Mouse (Mus musculus) kidney, adult 2 months (tissue): ENCODE results near the gene Ccnl1. TPM values are rescaled to one million over a fixed set of nuclear protein-coding genes. Genes with fewer than 3 reads are reported as not detected.

Experiments
- DNase-seq: peaks from one replicate; pipeline ENCODE4 v3.0.0; 2021
- H3K27ac ChIP-seq: fragments of 200-500 bp; 2 replicates; pipeline ENCODE4 v1.5.1; 2012; ENCODE audit warnings: low read depth, low read length, control low read depth, inconsistent platforms; ENCODE audit not compliant: insufficient read depth
- H3K27me3 ChIP-seq: fragments of 200-500 bp; replicated peaks from 2 replicates; pipeline ENCODE4 v1.6.1; 2012; ENCODE audit warnings: mild to moderate bottlenecking, moderate library complexity, low read length, inconsistent platforms; ENCODE audit not compliant: control insufficient read depth, insufficient read depth
- H3K36me3 ChIP-seq: fragments of 200-500 bp; 2 replicates; pipeline ENCODE4 v1.6.1; 2012; ENCODE audit warnings: mild to moderate bottlenecking, moderate library complexity, low read length, inconsistent platforms; ENCODE audit not compliant: control insufficient read depth, insufficient read depth
- H3K4me1 ChIP-seq: fragments of 200-500 bp; 2 replicates; pipeline ENCODE4 v1.6.1; 2011; ENCODE audit warnings: low read length; ENCODE audit not compliant: control insufficient read depth, insufficient read depth
- H3K4me3 ChIP-seq: fragments of 200-500 bp; 2 replicates; pipeline ENCODE4 v1.5.1; 2011; ENCODE audit warnings: mild to moderate bottlenecking, low read depth, low read length, control low read depth; ENCODE audit not compliant: insufficient read depth
- CTCF ChIP-seq: fragments of 200-500 bp; conservative IDR thresholded peaks from 2 replicates; pipeline ENCODE4 v1.5.1; 2011; ENCODE audit warnings: low read depth, mild to moderate bottlenecking, control low read depth, low read length, moderate library complexity, mixed read lengths; ENCODE audit not compliant: insufficient read depth, insufficient read length
- POLR2A ChIP-seq: fragments of 200-500 bp; IDR thresholded peaks from one replicate; pipeline ENCODE4 v1.6.1; 2011; ENCODE audit warnings: low read depth, low read length, control low read depth
- WGBS: fragments of 180-500 bp; shearing (Covaris S2); methylation state at CpG from one replicate; pipeline ENCODE4 v1.1.7; 2018; 5-methylcytosine and 5-hydroxymethylcytosine counted together
- polyA plus RNA-seq: library from polyadenylated mRNA; depleted of rRNA; stranded (reverse); fragments of >200 nt; gene quantifications from 2 replicates; pipeline ENCODE4 v1.2.3, GENCODE M21; 2012

The Ccnl1 gene
- polyA plus RNA-seq, 1 experiment = 20.8 TPM

DNA sequence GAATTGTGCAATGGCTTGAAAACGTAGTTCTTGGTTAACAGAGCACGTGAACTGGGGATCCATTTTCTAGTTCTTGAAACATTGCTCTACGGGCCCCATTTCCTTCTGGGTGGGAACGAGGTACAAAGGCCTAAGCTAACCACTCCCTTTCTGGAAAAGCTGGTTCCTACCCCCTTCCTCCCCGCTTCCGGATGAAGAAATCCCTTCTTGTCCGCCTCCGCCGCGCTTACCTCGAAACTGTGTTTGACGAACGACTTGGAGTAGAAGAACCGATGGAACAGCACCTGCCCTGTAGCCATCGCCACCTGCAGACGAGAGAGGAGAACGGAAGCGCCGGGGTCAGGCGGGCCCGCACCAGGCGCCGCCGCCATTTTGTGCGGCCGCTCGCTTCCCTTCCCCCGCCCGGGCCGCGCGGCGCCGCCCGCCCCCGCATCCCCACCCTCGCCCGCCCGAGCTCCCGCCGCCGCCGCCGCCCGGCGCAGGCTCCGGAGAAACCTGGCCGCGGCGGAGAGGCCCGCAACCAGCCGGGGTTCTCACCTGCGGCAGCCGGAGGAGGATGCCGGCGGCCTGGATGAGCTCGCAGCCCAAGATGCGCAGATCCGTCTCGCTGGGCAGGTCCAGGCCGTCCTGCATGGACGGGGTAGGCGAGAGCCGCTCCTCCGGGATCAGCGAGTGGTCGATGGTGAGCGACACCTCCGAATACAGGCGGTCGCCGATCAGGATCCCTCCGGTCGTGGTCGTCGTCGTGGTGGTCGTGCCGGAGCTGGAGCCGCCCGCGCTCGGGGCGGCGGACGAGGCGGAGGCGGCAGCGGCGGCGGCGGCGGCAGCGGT is 563 bp downstream of the Ccnl1 start:
- under 1% methylated on average over 92 of the region's 94 CpGs for WGBS
- Histone ChIP-seq H3K27me3 (no peaks in the 10 kb centered on the region), H3K27ac (peak overlapping the region; percentile 91), H3K36me3 (peaks cover 9% of the 10 kb centered on the region), H3K4me1 (peaks cover 19% of the 10 kb centered on the region), H3K4me3 (peak overlapping the region; percentile 92)
- TF ChIP-seq CTCF (no peak), POLR2A (no peak)
- peak; percentile 68 for DNase-seq

DNA sequence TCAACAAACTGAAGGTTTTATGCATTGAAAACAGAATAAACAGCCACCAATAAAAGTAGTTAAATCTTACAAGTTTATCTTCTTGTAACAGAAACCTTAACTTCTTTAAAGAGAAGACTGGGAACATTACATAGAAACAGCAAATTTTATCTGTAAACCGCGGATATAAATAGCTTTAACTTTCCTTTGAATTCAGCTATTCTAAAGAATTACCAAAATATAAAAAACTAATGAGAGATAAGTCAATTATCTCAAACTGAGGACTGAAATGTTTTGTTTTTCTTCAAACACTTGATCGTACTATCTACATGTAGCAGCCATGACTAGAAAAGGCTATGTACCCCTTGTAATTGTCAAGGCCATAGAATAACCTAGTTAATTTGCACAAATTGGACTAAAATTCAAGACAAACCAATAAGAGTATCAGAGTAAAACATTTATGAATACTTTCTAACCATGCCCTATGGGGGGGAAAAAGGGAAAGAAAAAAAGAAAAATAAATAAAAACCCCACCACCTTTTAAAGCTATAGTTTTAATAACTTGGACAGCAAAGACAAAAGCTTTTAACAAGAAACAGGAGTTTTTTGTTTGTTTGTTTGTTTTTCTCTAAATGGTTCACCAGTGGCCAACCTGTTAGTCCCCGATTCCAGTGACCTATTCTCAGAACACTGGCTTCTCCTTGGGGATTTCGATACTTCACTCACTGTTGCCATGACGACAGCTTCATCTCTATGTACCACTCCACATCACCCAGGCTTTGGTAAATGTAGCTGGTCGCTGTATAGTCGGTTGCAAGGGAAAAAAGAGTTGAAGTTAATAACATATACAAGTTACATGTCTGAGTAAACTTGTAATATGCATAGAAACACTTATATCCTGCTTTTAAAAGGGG is 3.3 kb downstream of the Ccnl1 start:
- no peak for DNase-seq
- peaks cover 19% of the 10 kb centered on the region for H3K4me1 ChIP-seq
- no peak overlapping the region for H3K4me3 ChIP-seq
- H3K27ac ChIP-seq = no peak overlapping the region
- H3K36me3 ChIP-seq = peaks cover 15% of the 10 kb centered on the region
- no peaks in the 10 kb centered on the region for H3K27me3 ChIP-seq
- 51% methylated on average over 8 of the region's 8 CpGs for WGBS
- TF ChIP-seq CTCF (no peak), POLR2A (no peak)

DNA sequence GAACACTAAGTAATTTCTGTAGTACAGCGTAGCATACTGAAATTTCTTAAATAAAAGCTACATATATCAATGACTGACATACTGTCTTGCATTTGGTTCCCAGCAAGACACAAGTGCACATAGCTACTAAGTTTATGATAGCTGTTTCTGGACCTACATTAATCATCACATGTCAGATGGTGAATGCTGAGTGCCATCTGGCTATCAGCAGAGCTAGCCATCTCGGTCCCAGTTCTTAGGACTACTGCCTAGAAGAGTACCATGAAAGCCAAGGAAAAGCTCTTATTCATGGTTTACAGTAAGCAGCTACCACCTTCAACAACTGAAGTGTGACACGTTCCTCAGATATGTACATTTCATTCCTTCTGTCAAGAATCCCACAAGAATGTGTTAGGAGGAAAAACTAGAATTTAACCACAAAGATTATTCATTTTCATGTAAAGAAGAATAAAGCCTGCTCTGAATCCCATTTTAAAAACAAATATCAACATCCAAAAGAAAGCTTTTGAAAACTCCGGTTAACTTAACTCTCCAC is 7.2 kb downstream of the Ccnl1 start:
- TF ChIP-seq POLR2A = no peak
- no peak for TF ChIP-seq CTCF
- no peak overlapping the region for H3K27ac ChIP-seq
- WGBS = 80% methylated on average over 4 of the region's 4 CpGs
- DNase-seq = no peak
- H3K27me3 ChIP-seq = no peaks in the 10 kb centered on the region
- peaks cover 6% of the 10 kb centered on the region; the same call in 1 of the 2 replicates for H3K4me1 ChIP-seq
- peaks cover 30% of the 10 kb centered on the region for H3K36me3 ChIP-seq
- no peak overlapping the region for H3K4me3 ChIP-seq

DNA sequence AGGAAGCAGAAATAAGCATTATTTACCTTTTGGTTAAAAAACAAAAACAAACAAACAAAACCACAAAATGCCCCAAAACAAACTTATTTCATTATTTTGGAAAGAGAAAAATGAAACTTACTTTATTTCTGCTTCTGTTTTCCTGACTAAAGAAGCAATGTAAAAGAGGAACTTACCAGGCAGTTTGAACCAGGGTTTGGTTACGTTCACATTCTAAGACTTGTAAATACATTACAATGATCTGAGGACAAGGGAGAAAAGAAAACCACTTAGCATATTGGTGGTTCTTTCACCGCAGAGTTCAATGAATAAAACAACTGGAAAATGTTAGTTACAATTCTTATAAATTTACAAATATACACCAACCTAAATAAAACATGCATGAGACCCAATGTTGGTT is 7.7 kb downstream of the Ccnl1 start:
- WGBS = 78% methylated on average over 2 of the region's 2 CpGs
- TF ChIP-seq CTCF = no peak
- no peak for TF ChIP-seq POLR2A
- H3K4me3 ChIP-seq = no peak overlapping the region
- DNase-seq = no peak
- no peaks in the 10 kb centered on the region for H3K27me3 ChIP-seq
- peaks cover 4% of the 10 kb centered on the region; the same call in 1 of the 2 replicates for H3K4me1 ChIP-seq
- H3K27ac ChIP-seq = no peak overlapping the region
- H3K36me3 ChIP-seq = peaks cover 30% of the 10 kb centered on the region

DNA sequence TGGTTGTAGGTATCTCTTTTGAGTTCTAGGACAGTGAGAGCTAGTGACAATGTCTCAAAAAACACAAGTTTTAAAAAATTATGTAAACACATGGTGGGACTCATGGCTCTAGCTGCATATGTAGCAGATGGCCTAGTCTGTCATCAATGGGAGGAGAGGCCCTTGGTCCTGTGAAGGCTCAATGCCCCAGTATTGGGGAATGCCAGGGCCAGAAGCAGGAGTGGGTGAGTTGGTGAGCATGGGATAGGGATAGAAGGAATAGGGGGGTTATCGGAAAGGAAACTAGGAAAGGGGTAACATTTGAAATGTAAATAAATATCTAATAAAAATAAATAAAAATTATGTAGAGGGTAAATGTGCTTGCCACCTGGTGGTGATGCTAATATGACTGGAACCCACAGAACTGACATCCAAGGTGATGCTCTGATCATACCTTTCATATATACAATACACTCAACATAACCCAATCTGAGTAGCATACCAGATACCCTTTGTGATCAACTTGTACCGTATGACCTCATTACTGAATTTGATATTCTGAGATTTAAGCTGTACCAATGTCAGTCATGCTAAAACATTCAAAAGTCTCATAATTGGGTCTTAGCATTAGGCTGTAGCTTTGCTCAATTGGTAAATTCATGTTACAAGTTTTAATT is 12.6 kb downstream of the Ccnl1 start:
- WGBS = 95% methylated on average over 2 of the region's 2 CpGs
- no peak for TF ChIP-seq POLR2A
- no peak for TF ChIP-seq CTCF
- peaks cover 27% of the 10 kb centered on the region for H3K36me3 ChIP-seq
- no peaks in the 10 kb centered on the region for H3K4me1 ChIP-seq
- no peak overlapping the region for H3K4me3 ChIP-seq
- no peaks in the 10 kb centered on the region for H3K27me3 ChIP-seq
- no peak for DNase-seq
- H3K27ac ChIP-seq = no peak overlapping the region

DNA sequence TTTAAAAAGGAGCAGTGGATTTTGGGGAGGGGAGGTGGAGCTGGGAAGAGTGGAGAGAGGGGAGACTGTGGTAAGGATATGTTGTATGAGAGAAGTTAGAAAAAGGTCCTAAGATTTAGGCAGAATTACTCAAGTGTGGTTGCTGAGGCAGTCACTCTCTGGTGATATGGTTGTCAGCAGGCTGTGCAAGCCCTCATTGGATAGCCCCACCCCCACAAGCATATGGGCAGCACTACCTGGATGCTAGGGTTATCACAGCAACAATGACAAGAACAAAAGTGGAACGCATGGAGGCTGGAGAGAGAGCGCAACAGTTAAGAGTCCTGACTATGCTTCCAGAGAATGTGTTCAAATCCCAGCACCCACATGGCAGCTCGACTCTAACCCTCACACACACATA is 13.3 kb downstream of the Ccnl1 start:
- no peak for TF ChIP-seq CTCF
- no peak for TF ChIP-seq POLR2A
- Histone ChIP-seq H3K36me3 (peaks cover 25% of the 10 kb centered on the region), H3K4me3 (no peak overlapping the region), H3K27me3 (no peaks in the 10 kb centered on the region), H3K4me1 (no peaks in the 10 kb centered on the region), H3K27ac (no peak overlapping the region)
- no peak for DNase-seq
- 98% methylated on average over 3 of the region's 3 CpGs for WGBS
